Mouse (Mus musculus): ENCODE measurements around the gene Dpp6. TPM values are rescaled to one million over a fixed set of nuclear protein-coding genes. Genes with fewer than 3 reads are reported as not detected.

Gene Dpp6
- polyA plus RNA-seq, 1 experiment from 2014 or later: 3.1 TPM

- WGBS: 90% methylated on average over 6 of the region's 6 CpGs
- ATAC-seq (ENCODE audit: insufficient number of reproducible peaks, insufficient read depth, low FRiP score, low read depth): no peak
- Histone ChIP-seq H3K4me1 (ENCODE audit: control insufficient read depth, insufficient read depth, low read length) (no peaks in the 10 kb centered on the region), H3K4me3 (ENCODE audit: low read depth, low read length) (no peak overlapping the region), H3K27me3 (ENCODE audit: control insufficient read depth, insufficient read depth, low read length) (no peaks in the 10 kb centered on the region), H3K9me3 (ENCODE audit: control insufficient read depth, low read depth, low read length) (no peaks in the 10 kb centered on the region), H3K4me2 (replicated peaks; ENCODE audit: low read depth, low read length) (no peak overlapping the region), H3K9ac (replicated peaks; ENCODE audit: low read depth, low read length) (no peak overlapping the region), H3K27ac (ENCODE audit: low read length) (no peak overlapping the region), H3K36me3 (ENCODE audit: control insufficient read depth, insufficient read depth, low read length) (no peaks in the 10 kb centered on the region)
Measured at GRCm38 (mm10) chr5:27702482-27702881, 885.5 kb downstream of the Dpp6 start.

DNA sequence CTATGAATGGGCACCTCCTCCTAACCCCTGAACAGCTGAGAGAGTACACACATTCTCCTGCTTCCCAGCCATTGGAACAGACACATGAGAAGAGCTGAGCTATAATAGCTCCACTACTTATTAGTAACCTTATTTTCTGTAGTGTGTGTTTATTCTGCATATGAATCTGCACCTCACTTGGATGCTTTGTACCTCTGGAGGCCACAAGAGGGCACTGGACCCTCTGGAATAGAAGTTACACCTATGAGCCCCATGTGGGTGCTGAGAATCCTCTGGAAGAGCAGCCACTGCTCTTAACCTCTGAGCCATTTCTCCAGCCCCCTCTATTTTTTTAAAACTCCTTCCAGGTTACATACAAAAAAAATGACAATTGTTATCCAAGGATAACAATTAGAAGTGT is 888.0 kb downstream of the Dpp6 start:
- Histone ChIP-seq H3K27me3 (ENCODE audit: control insufficient read depth, insufficient read depth, low read length) (no peaks in the 10 kb centered on the region), H3K9me3 (ENCODE audit: control insufficient read depth, low read depth, low read length) (no peaks in the 10 kb centered on the region), H3K4me1 (ENCODE audit: control insufficient read depth, insufficient read depth, low read length) (no peaks in the 10 kb centered on the region), H3K4me3 (ENCODE audit: low read depth, low read length) (no peak overlapping the region), H3K27ac (ENCODE audit: low read length) (no peak overlapping the region), H3K36me3 (ENCODE audit: control insufficient read depth, insufficient read depth, low read length) (no peaks in the 10 kb centered on the region), H3K9ac (replicated peaks; ENCODE audit: low read depth, low read length) (no peak overlapping the region), H3K4me2 (replicated peaks; ENCODE audit: low read depth, low read length) (no peak overlapping the region)
- no peak for ATAC-seq (ENCODE audit: insufficient number of reproducible peaks, insufficient read depth, low FRiP score, low read depth)

- H3K4me1 ChIP-seq (ENCODE audit: control insufficient read depth, insufficient read depth, low read length): no peaks in the 10 kb centered on the region
- H3K9ac ChIP-seq (replicated peaks; ENCODE audit: low read depth, low read length): no peak overlapping the region
- ATAC-seq (ENCODE audit: insufficient number of reproducible peaks, insufficient read depth, low FRiP score, low read depth): no peak
- H3K27ac ChIP-seq (ENCODE audit: low read length): no peak overlapping the region
- H3K4me2 ChIP-seq (replicated peaks; ENCODE audit: low read depth, low read length): no peak overlapping the region
- H3K4me3 ChIP-seq (ENCODE audit: low read depth, low read length): no peak overlapping the region
- WGBS: 43% methylated on average over 6 of the region's 6 CpGs
- no peaks in the 10 kb centered on the region for H3K9me3 ChIP-seq (ENCODE audit: control insufficient read depth, low read depth, low read length)
- no peaks in the 10 kb centered on the region for H3K27me3 ChIP-seq (ENCODE audit: control insufficient read depth, insufficient read depth, low read length)
- no peaks in the 10 kb centered on the region for H3K36me3 ChIP-seq (ENCODE audit: control insufficient read depth, insufficient read depth, low read length)
Measured at GRCm38 (mm10) chr5:27706551-27706950, 889.5 kb downstream of the Dpp6 start.

DNA sequence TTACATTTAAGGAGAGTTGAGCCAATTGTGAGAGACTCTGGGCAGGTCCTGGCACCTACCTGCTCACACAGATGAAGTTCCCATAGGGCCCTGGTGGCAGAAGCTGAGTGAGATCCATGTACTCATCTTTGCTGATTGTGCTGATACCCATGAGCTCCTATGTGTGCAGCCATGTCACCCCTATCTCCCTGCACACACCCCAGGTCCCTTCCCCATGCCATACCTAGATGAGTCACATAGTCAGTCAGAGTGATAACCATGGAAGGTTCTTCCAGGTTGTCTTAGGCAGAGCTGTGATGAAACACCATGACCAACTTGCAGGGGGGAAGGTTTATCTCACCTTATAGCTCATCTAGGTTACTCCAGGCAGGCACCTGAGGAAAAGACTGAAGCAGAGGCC is 890.3 kb downstream of the Dpp6 start:
- Histone ChIP-seq H3K27ac (ENCODE audit: low read length) (no peak overlapping the region), H3K9ac (replicated peaks; ENCODE audit: low read depth, low read length) (no peak overlapping the region), H3K9me3 (ENCODE audit: control insufficient read depth, low read depth, low read length) (no peaks in the 10 kb centered on the region), H3K27me3 (ENCODE audit: control insufficient read depth, insufficient read depth, low read length) (no peaks in the 10 kb centered on the region), H3K4me1 (ENCODE audit: control insufficient read depth, insufficient read depth, low read length) (no peaks in the 10 kb centered on the region), H3K4me2 (replicated peaks; ENCODE audit: low read depth, low read length) (no peak overlapping the region), H3K4me3 (ENCODE audit: low read depth, low read length) (no peak overlapping the region), H3K36me3 (ENCODE audit: control insufficient read depth, insufficient read depth, low read length) (no peaks in the 10 kb centered on the region)
- no peak for ATAC-seq (ENCODE audit: insufficient number of reproducible peaks, insufficient read depth, low FRiP score, low read depth)

DNA sequence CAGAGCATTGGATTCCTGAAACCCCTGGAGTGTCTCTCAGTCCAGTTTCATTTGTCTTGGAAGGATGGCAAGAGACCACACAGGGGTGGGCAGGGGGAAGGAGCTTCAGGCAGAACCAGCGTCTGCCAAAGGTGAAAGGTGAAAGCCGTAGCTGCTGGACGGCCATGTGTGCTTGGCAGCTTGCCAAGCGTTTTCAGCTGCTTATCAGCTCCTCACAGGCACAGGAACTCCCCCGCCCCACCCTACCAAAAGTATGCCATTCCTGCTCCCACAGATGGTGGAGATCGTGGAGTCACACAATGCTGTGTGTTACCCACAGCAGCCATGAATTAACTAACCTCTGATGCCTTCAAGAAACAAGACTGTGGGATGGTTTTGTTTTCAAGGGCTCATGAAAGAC is 891.2 kb downstream of the Dpp6 start:
- ATAC-seq (ENCODE audit: insufficient number of reproducible peaks, insufficient read depth, low FRiP score, low read depth): peak; percentile 66; the same call in 1 of the 2 replicates
- H3K9me3 ChIP-seq (ENCODE audit: control insufficient read depth, low read depth, low read length): no peaks in the 10 kb centered on the region
- WGBS: 9% methylated on average over 6 of the region's 6 CpGs
- no peak overlapping the region for H3K9ac ChIP-seq (replicated peaks; ENCODE audit: low read depth, low read length)
- no peaks in the 10 kb centered on the region for H3K27me3 ChIP-seq (ENCODE audit: control insufficient read depth, insufficient read depth, low read length)
- no peaks in the 10 kb centered on the region for H3K36me3 ChIP-seq (ENCODE audit: control insufficient read depth, insufficient read depth, low read length)
- H3K4me2 ChIP-seq (replicated peaks; ENCODE audit: low read depth, low read length): no peak overlapping the region
- H3K27ac ChIP-seq (ENCODE audit: low read length): no peak overlapping the region
- no peak overlapping the region for H3K4me3 ChIP-seq (ENCODE audit: low read depth, low read length)
- no peaks in the 10 kb centered on the region for H3K4me1 ChIP-seq (ENCODE audit: control insufficient read depth, insufficient read depth, low read length)

DNA sequence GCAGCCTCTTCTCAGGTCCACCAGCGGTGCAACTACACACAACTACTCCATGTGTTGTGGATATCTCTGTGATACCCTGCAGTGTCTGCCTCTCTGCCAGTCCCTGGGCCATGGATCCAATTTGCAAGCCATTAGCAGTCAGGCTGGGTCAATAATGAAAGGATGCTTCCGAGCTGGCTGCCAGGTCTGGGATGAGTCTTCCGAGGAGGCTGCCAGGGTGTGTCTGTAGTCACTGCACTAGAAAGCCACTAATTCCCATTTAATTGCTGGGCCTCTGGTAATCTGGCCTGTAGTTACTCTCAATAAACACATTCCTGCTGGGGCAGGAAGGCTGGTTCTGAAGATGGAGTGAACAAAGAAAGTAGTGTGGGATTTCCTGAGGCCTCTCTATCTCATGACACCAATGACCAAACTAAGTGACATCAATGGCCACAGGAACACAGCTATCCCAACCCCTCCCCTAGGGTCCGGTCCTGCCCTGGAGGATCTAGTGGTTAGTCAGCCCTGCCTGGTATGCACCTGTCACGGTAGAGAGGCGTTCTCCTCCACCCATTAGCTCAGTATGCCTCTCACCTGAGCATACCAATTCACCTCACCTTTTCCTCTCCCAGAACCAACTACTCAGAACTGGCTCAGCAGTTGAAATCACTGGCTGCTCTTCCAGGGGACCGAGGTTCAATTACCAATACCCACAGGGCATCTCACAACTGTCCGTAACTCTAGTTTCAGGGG is 894.6 kb downstream of the Dpp6 start:
- H3K9me3 ChIP-seq (ENCODE audit: control insufficient read depth, low read depth, low read length): no peaks in the 10 kb centered on the region
- H3K4me2 ChIP-seq (replicated peaks; ENCODE audit: low read depth, low read length): no peak overlapping the region
- no peaks in the 10 kb centered on the region for H3K4me1 ChIP-seq (ENCODE audit: control insufficient read depth, insufficient read depth, low read length)
- 66% methylated on average over 8 of the region's 8 CpGs for WGBS
- ATAC-seq (ENCODE audit: insufficient number of reproducible peaks, insufficient read depth, low FRiP score, low read depth): no peak
- no peaks in the 10 kb centered on the region for H3K27me3 ChIP-seq (ENCODE audit: control insufficient read depth, insufficient read depth, low read length)
- H3K36me3 ChIP-seq (ENCODE audit: control insufficient read depth, insufficient read depth, low read length): no peaks in the 10 kb centered on the region
- no peak overlapping the region for H3K4me3 ChIP-seq (ENCODE audit: low read depth, low read length)
- H3K9ac ChIP-seq (replicated peaks; ENCODE audit: low read depth, low read length): no peak overlapping the region
- H3K27ac ChIP-seq (ENCODE audit: low read length): no peak overlapping the region

DNA sequence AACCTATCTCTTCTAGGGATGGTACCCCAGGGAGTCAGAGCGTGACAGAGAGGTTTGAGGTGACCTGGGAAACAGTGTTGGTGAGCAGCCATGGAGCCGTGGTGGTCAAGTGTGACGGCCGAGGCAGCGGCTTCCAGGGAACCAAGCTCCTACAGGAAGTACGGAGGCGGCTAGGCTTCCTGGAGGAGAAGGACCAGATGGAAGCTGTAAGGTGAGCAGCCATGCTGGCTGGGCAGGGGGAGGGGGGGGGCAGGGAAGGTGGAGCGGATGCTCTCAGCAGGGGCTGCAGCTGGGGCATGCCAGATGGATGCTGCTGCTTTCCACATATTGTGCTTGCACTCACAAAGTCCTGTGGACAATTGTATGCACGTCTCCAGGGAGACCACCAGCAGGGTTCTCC is 897.4 kb downstream of the Dpp6 start:
- WGBS: 58% methylated on average over 9 of the region's 9 CpGs
- no peak for ATAC-seq (ENCODE audit: insufficient number of reproducible peaks, insufficient read depth, low FRiP score, low read depth)

DNA sequence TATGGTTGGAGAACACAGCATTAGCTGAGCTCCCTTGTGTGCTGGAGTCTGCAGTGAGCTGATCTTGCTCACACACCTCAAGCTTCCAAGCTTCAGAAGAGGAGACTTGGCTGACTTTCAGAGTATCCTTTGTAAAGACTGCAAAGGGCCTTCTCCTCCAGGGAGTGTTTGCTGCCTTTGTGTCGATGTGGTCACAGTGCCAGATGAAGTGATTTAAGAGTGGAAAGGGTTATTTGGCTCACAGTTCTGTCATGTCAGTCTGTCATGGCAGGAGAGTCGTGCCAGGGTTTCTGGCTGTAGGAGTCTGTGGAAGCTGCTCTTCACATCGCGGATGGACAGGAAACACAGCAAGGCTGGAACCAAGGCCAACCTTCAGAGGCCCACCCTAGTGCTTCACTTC is 899.0 kb downstream of the Dpp6 start:
- ATAC-seq (ENCODE audit: insufficient number of reproducible peaks, insufficient read depth, low FRiP score, low read depth): no peak
- no peaks in the 10 kb centered on the region for H3K27me3 ChIP-seq (ENCODE audit: control insufficient read depth, insufficient read depth, low read length)
- H3K36me3 ChIP-seq (ENCODE audit: control insufficient read depth, insufficient read depth, low read length): no peaks in the 10 kb centered on the region
- no peak overlapping the region for H3K4me2 ChIP-seq (replicated peaks; ENCODE audit: low read depth, low read length)
- H3K27ac ChIP-seq (ENCODE audit: low read length): no peak overlapping the region
- H3K9ac ChIP-seq (replicated peaks; ENCODE audit: low read depth, low read length): no peak overlapping the region
- no peak overlapping the region for H3K4me3 ChIP-seq (ENCODE audit: low read depth, low read length)
- no peaks in the 10 kb centered on the region for H3K9me3 ChIP-seq (ENCODE audit: control insufficient read depth, low read depth, low read length)
- no peaks in the 10 kb centered on the region for H3K4me1 ChIP-seq (ENCODE audit: control insufficient read depth, insufficient read depth, low read length)
- WGBS: 80% methylated on average over 4 of the region's 4 CpGs

More for the DNA sequence above, 897.4 kb downstream of the Dpp6 start:
- Histone ChIP-seq H3K9ac (replicated peaks; ENCODE audit: low read depth, low read length) (no peak overlapping the region), H3K36me3 (ENCODE audit: control insufficient read depth, insufficient read depth, low read length) (no peaks in the 10 kb centered on the region), H3K4me3 (ENCODE audit: low read depth, low read length) (no peak overlapping the region), H3K4me1 (ENCODE audit: control insufficient read depth, insufficient read depth, low read length) (no peaks in the 10 kb centered on the region), H3K27me3 (ENCODE audit: control insufficient read depth, insufficient read depth, low read length) (no peaks in the 10 kb centered on the region), H3K9me3 (ENCODE audit: control insufficient read depth, low read depth, low read length) (no peaks in the 10 kb centered on the region), H3K4me2 (replicated peaks; ENCODE audit: low read depth, low read length) (no peak overlapping the region), H3K27ac (ENCODE audit: low read length) (no peak overlapping the region)

GRCm38 (mm10) chr5:27717301-27717700 is 900.3 kb downstream of the Dpp6 start:
- no peak overlapping the region for H3K27ac ChIP-seq (ENCODE audit: low read length)
- ATAC-seq (ENCODE audit: insufficient number of reproducible peaks, insufficient read depth, low FRiP score, low read depth): no peak
- H3K27me3 ChIP-seq (ENCODE audit: control insufficient read depth, insufficient read depth, low read length): no peaks in the 10 kb centered on the region
- no peaks in the 10 kb centered on the region for H3K36me3 ChIP-seq (ENCODE audit: control insufficient read depth, insufficient read depth, low read length)
- no peak overlapping the region for H3K9ac ChIP-seq (replicated peaks; ENCODE audit: low read depth, low read length)
- H3K4me1 ChIP-seq (ENCODE audit: control insufficient read depth, insufficient read depth, low read length): no peaks in the 10 kb centered on the region
- H3K9me3 ChIP-seq (ENCODE audit: control insufficient read depth, low read depth, low read length): no peaks in the 10 kb centered on the region
- no peak overlapping the region for H3K4me2 ChIP-seq (replicated peaks; ENCODE audit: low read depth, low read length)
- H3K4me3 ChIP-seq (ENCODE audit: low read depth, low read length): no peak overlapping the region

Measured in stomach, embryonic 14.5 days (tissue).